Mouse (Mus musculus): ENCODE measurements around the gene Acot7.

The Acot7 gene

DNA sequence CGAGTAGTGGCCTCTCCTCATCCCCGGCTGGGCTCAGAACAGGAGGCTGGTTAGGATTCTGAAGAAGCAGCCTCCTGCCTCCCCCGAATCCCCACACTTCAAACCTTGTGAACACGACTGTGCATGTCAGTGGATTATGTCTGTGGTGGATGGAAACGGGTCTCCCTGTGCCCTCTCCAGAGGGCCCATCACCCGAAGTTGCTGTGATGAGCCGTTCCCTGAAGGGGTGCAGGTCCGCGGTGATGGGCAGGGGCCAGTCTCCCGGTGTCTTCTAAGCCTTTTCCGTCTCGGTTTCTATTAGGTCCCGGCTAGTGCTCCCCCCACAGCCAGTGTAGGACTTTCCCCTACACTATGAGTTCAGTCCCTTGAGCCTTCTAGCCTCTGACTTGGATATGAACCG lies 120.9 kb downstream of the Acot7 start:
- no peak for DNase-seq (ENCODE audit: low spot score)

DNA sequence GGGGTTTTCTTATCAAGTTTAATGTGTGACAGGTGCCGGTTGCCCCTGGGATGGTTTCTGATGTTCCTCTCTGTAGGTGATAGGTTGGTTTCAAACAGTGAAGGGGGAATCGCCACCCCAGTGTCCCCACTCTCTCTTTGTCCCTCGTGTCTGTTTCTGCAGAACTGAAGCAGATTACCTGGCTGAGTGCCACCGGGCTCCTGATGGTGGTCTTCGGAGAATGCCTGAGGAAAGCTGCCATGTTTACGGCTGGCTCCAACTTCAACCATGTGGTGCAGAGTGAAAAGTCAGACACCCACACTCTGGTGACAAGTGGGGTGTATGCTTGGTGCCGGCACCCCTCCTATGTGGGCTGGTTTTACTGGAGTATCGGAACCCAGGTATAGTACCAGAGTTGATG lies 122.4 kb downstream of the Acot7 start:
- no peak for DNase-seq (ENCODE audit: low spot score)

GRCm38 (mm10) chr4:152302012-152302411 lies 124.1 kb downstream of the Acot7 start:
- no peak for DNase-seq (ENCODE audit: low spot score)

GRCm38 (mm10) chr4:152303172-152303571 lies 125.2 kb downstream of the Acot7 start:
- no peak for DNase-seq (ENCODE audit: low spot score)

GRCm38 (mm10) chr4:152304685-152305084 lies 126.8 kb downstream of the Acot7 start:
- DNase-seq (ENCODE audit: low spot score) = no peak

GRCm38 (mm10) chr4:152305991-152306390 lies 128.1 kb downstream of the Acot7 start:
- no peak for DNase-seq (ENCODE audit: low spot score)

DNA sequence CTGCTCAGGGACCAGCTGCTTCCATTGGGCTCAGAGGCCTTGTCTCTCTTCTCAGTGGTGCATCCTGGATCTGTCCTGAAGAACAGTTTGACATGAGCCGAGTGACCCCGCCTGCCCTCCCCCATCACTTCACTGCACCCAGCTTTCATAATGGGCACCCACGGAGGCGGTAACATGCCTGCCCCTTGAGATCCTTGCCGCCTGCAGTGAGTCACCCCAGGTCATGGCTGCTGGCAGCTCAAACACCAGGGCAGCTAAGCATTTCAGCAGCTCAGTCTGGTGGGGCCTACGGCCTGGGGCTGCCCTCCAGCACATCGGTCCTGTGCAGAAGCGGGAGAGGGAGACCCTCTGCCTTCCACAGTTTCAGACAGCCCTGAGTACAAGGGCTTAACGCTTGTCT lies 129.6 kb downstream of the Acot7 start:
- no peak for DNase-seq (ENCODE audit: low spot score)

- DNase-seq (ENCODE audit: low spot score) = no peak
Measured at GRCm38 (mm10) chr4:152312186-152312585, 134.3 kb downstream of the Acot7 start.

- DNase-seq (ENCODE audit: low spot score) = no peak
Measured at GRCm38 (mm10) chr4:152313211-152313632, 135.3 kb downstream of the Acot7 start.

DNA sequence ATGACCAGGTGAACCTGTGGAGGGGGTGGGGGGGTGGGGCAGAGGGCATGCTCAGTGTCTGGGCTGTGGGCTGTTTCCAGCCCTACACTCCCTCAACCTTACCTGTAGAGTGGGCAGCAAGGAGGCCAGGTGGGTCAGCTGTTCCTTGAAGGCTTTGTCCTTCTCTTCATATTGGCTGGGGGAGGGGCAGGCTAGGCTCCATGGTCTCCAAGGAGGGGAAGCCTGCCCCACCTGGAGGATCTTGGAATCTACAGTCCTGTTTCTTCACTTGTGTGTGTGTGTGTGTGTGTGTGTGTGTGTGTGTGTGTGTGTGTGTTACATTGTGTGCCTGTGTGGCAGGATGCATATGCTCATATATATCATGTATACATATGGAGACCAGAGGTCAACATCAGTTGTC lies 136.0 kb downstream of the Acot7 start:
- DNase-seq (ENCODE audit: low spot score) = no peak

GRCm38 (mm10) chr4:152315498-152316213 lies 137.7 kb downstream of the Acot7 start:
- no peak for DNase-seq (ENCODE audit: low spot score)

DNA sequence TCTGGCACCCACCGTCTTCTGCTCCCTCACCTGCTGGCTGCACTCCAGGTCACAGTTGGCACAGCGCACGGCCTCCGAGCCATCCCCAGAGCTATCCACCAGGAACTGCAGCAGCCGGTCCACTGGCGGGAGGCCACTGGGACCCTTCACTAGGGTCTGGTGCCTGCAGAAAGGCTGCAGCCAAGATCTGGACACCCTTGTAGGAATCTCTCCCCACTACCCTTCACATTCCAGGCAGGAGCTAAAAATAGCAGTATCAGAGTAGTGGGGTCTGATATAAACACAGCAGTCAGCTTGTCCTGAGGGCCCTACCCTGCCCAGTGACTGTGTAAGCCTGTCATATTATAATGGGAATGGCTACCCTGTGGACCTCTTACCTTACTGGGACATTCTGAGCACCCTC lies 139.7 kb downstream of the Acot7 start:
- no peak for DNase-seq (ENCODE audit: low spot score)

- peak; percentile 24 for DNase-seq (ENCODE audit: low spot score)
Measured at GRCm38 (mm10) chr4:152318517-152319234, 140.7 kb downstream of the Acot7 start, which contains the start of gene Rnf207. Gene Rnf207, minus strand, starts transcription at chr4:152318993.

Measured in ovary, adult 18-20 months (tissue).